Mouse (Mus musculus): ENCODE data around the gene Spata21. TPM values are rescaled to one million over a fixed set of nuclear protein-coding genes. Genes with fewer than 3 reads are reported as not detected.

Gene Spata21
- polyA plus RNA-seq, 1 experiment from 2014 or later: 0.43 TPM

- no peak for ATAC-seq (ENCODE audit: low FRiP score, low read depth)
- 46% methylated on average over 10 of the region's 10 CpGs for WGBS
- H3K27ac ChIP-seq (replicated peaks): no peak overlapping the region; the same call in 1 of the 2 replicates
- H3K27me3 ChIP-seq: no peaks in the 10 kb centered on the region
- 0 out of 2 replicates have a peak, but pooled peaks cover 7% of the 10 kb centered on the region for H3K36me3 ChIP-seq
- no peaks in the 10 kb centered on the region; the same call in 1 of the 2 replicates for H3K9me3 ChIP-seq
- H3K4me2 ChIP-seq: no peak overlapping the region
- H3K4me3 ChIP-seq: no peak overlapping the region
- H3K4me1 ChIP-seq (replicated peaks): no peaks in the 10 kb centered on the region
- no peak overlapping the region for H3K9ac ChIP-seq
Measured at GRCm38 (mm10) chr4:141108196-141108732, 20.1 kb downstream of the Spata21 start.

- H3K27ac ChIP-seq (replicated peaks): peak overlapping the region; percentile 35
- H3K4me2 ChIP-seq: no peak overlapping the region
- H3K9ac ChIP-seq: no peak overlapping the region
- peaks cover 29% of the 10 kb centered on the region; the same call in 1 of the 2 replicates for H3K36me3 ChIP-seq
- H3K4me1 ChIP-seq (replicated peaks): peaks cover 8% of the 10 kb centered on the region
- no peak overlapping the region for H3K4me3 ChIP-seq
- no peaks in the 10 kb centered on the region for H3K27me3 ChIP-seq
- no peak for ATAC-seq (ENCODE audit: low FRiP score, low read depth)
- WGBS: 80% methylated on average over 7 of the region's 7 CpGs
- H3K9me3 ChIP-seq: no peaks in the 10 kb centered on the region; the same call in 1 of the 2 replicates
Measured at GRCm38 (mm10) chr4:141113831-141114230, 25.7 kb downstream of the Spata21 start.

- H3K9me3 ChIP-seq: no peaks in the 10 kb centered on the region; the same call in 1 of the 2 replicates
- no peak overlapping the region for H3K9ac ChIP-seq
- H3K4me2 ChIP-seq: no peak overlapping the region
- peaks cover 16% of the 10 kb centered on the region for H3K4me1 ChIP-seq (replicated peaks)
- 78% methylated on average over 6 of the region's 6 CpGs for WGBS
- no peaks in the 10 kb centered on the region for H3K27me3 ChIP-seq
- peak overlapping the region; percentile 35 for H3K27ac ChIP-seq (replicated peaks)
- peak; percentile 57; the same call in 1 of the 2 replicates for ATAC-seq (ENCODE audit: low FRiP score, low read depth)
- H3K4me3 ChIP-seq: no peak overlapping the region
- peaks cover 29% of the 10 kb centered on the region; the same call in 1 of the 2 replicates for H3K36me3 ChIP-seq
Measured at GRCm38 (mm10) chr4:141114521-141114981, 26.4 kb downstream of the Spata21 start.

- H3K27ac ChIP-seq (replicated peaks): no peak overlapping the region
- ATAC-seq (ENCODE audit: low FRiP score, low read depth): no peak
- 77% methylated on average over 8 of the region's 8 CpGs for WGBS
- no peak overlapping the region for H3K9ac ChIP-seq
- no peak overlapping the region for H3K4me2 ChIP-seq
- H3K9me3 ChIP-seq: no peaks in the 10 kb centered on the region
- H3K4me3 ChIP-seq: no peak overlapping the region
- peaks cover 23% of the 10 kb centered on the region for H3K4me1 ChIP-seq (replicated peaks)
- no peaks in the 10 kb centered on the region for H3K27me3 ChIP-seq
- peaks cover 27% of the 10 kb centered on the region; the same call in 1 of the 2 replicates for H3K36me3 ChIP-seq
Measured at GRCm38 (mm10) chr4:141115398-141115797, 27.3 kb downstream of the Spata21 start.

GRCm38 (mm10) chr4:141118691-141119090 is 30.6 kb downstream of the Spata21 start:
- ATAC-seq (ENCODE audit: low FRiP score, low read depth): no peak
- Histone ChIP-seq H3K27ac (replicated peaks) (no peak overlapping the region; the same call in 1 of the 2 replicates), H3K36me3 (peaks cover 23% of the 10 kb centered on the region; the same call in 1 of the 2 replicates), H3K9me3 (no peaks in the 10 kb centered on the region), H3K27me3 (no peaks in the 10 kb centered on the region), H3K9ac (no peak overlapping the region), H3K4me1 (replicated peaks) (peaks cover 40% of the 10 kb centered on the region), H3K4me2 (no peak overlapping the region), H3K4me3 (no peak overlapping the region)
- WGBS: 64% methylated on average over 4 of the region's 4 CpGs

GRCm38 (mm10) chr4:141120700-141121099 is 32.6 kb downstream of the Spata21 start:
- ATAC-seq (ENCODE audit: low FRiP score, low read depth): no peak

GRCm38 (mm10) chr4:141122663-141123062 is 34.5 kb downstream of the Spata21 start:
- Histone ChIP-seq H3K27ac (replicated peaks) (no peak overlapping the region), H3K36me3 (0 out of 2 replicates have a peak, but pooled peaks cover 1% of the 10 kb centered on the region), H3K4me2 (no peak overlapping the region), H3K4me1 (replicated peaks) (peaks cover 37% of the 10 kb centered on the region), H3K9ac (no peak overlapping the region), H3K9me3 (no peaks in the 10 kb centered on the region), H3K4me3 (no peak overlapping the region), H3K27me3 (no peaks in the 10 kb centered on the region)
- no peak for ATAC-seq (ENCODE audit: low FRiP score, low read depth)
- WGBS: 83% methylated on average over 7 of the region's 7 CpGs

More at GRCm38 (mm10) chr4:141120700-141121099, 32.6 kb downstream of the Spata21 start:
- H3K4me2 ChIP-seq: no peak overlapping the region
- H3K27me3 ChIP-seq: no peaks in the 10 kb centered on the region
- H3K27ac ChIP-seq (replicated peaks): no peak overlapping the region
- 21% methylated on average over 11 of the region's 11 CpGs for WGBS
- no peak overlapping the region for H3K4me3 ChIP-seq
- H3K9ac ChIP-seq: no peak overlapping the region
- peaks cover 37% of the 10 kb centered on the region for H3K4me1 ChIP-seq (replicated peaks)
- no peaks in the 10 kb centered on the region for H3K9me3 ChIP-seq
- H3K36me3 ChIP-seq: peaks cover 16% of the 10 kb centered on the region; the same call in 1 of the 2 replicates

GRCm38 (mm10) chr4:141123065-141123464 is 34.9 kb downstream of the Spata21 start:
- H3K4me3 ChIP-seq: no peak overlapping the region
- peak overlapping the region; percentile 6; the same call in 1 of the 2 replicates for H3K9ac ChIP-seq
- 38% methylated on average over 1 of the region's 1 CpGs for WGBS
- no peaks in the 10 kb centered on the region for H3K9me3 ChIP-seq
- H3K36me3 ChIP-seq: no peaks in the 10 kb centered on the region
- H3K4me1 ChIP-seq (replicated peaks): peaks cover 37% of the 10 kb centered on the region
- no peak for ATAC-seq (ENCODE audit: low FRiP score, low read depth)
- no peaks in the 10 kb centered on the region for H3K27me3 ChIP-seq
- no peak overlapping the region for H3K27ac ChIP-seq (replicated peaks)
- no peak overlapping the region for H3K4me2 ChIP-seq

- WGBS: 81% methylated on average over 6 of the region's 6 CpGs
- no peak overlapping the region for H3K9ac ChIP-seq
- no peak for ATAC-seq (ENCODE audit: low FRiP score, low read depth)
- H3K27me3 ChIP-seq: no peaks in the 10 kb centered on the region
- H3K4me2 ChIP-seq: no peak overlapping the region
- no peak overlapping the region for H3K27ac ChIP-seq (replicated peaks)
- no peaks in the 10 kb centered on the region for H3K9me3 ChIP-seq
- no peaks in the 10 kb centered on the region for H3K36me3 ChIP-seq
- peaks cover 34% of the 10 kb centered on the region for H3K4me1 ChIP-seq (replicated peaks)
- no peak overlapping the region for H3K4me3 ChIP-seq
Measured at GRCm38 (mm10) chr4:141129190-141129710, 41.1 kb downstream of the Spata21 start.

GRCm38 (mm10) chr4:141130704-141131342 is 42.7 kb downstream of the Spata21 start:
- Histone ChIP-seq H3K27me3 (no peaks in the 10 kb centered on the region), H3K36me3 (no peaks in the 10 kb centered on the region), H3K27ac (replicated peaks) (peak overlapping the region; percentile 36; the same call in 1 of the 2 replicates), H3K9me3 (no peaks in the 10 kb centered on the region), H3K4me1 (replicated peaks) (peaks cover 48% of the 10 kb centered on the region), H3K9ac (no peak overlapping the region), H3K4me2 (no peak overlapping the region), H3K4me3 (no peak overlapping the region)
- 82% methylated on average over 6 of the region's 6 CpGs for WGBS
- peak; percentile 10; the same call in 1 of the 2 replicates for ATAC-seq (ENCODE audit: low FRiP score, low read depth)

GRCm38 (mm10) chr4:141131531-141132061 is 43.5 kb downstream of the Spata21 start:
- peak; percentile 33; the same call in 1 of the 2 replicates for ATAC-seq (ENCODE audit: low FRiP score, low read depth)
- peak overlapping the region; percentile 36; the same call in 1 of the 2 replicates for H3K27ac ChIP-seq (replicated peaks)
- no peaks in the 10 kb centered on the region for H3K36me3 ChIP-seq
- no peak overlapping the region for H3K4me2 ChIP-seq
- peaks cover 55% of the 10 kb centered on the region for H3K4me1 ChIP-seq (replicated peaks)
- 51% methylated on average over 5 of the region's 5 CpGs for WGBS
- no peak overlapping the region for H3K9ac ChIP-seq
- no peaks in the 10 kb centered on the region for H3K27me3 ChIP-seq
- no peak overlapping the region for H3K4me3 ChIP-seq
- no peaks in the 10 kb centered on the region for H3K9me3 ChIP-seq

GRCm38 (mm10) chr4:141132191-141132590 is 44.1 kb downstream of the Spata21 start:
- Histone ChIP-seq H3K4me2 (no peak overlapping the region), H3K4me1 (replicated peaks) (peaks cover 61% of the 10 kb centered on the region), H3K27me3 (no peaks in the 10 kb centered on the region), H3K4me3 (no peak overlapping the region), H3K9ac (no peak overlapping the region), H3K27ac (replicated peaks) (peak overlapping the region; percentile 36; the same call in 1 of the 2 replicates), H3K36me3 (no peaks in the 10 kb centered on the region), H3K9me3 (no peaks in the 10 kb centered on the region)
- no peak for ATAC-seq (ENCODE audit: low FRiP score, low read depth)
- 63% methylated on average over 8 of the region's 8 CpGs for WGBS
